Mouse (Mus musculus): ENCODE data around the gene Nfic. TPM values are rescaled to one million over a fixed set of nuclear protein-coding genes. Genes with fewer than 3 reads are reported as not detected.
A peak's percentile ranks its signal among the peaks of the same experiment; 100 is the strongest.

The Nfic gene
- total RNA-seq, 2 experiments from 2014 or later, result 40.7 to 44.6 TPM

DNA sequence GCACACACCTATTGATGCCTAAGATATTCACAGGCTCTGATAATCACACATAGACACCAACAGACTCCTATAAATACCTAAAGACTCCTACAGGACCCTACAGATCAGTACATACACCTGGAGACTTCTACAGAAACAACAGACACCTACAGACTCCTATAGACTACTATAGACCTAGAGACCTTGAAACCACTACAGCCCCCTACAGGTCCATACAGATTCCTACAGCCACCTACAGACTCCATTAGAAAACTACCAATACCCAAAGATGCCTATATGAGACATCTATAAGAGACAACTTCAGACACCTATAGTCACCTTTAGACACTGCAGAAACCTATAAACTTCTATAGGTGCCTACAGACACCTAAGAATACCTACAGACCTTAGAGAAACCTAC lies 14.4 kb downstream of the Nfic start:
- DNase-seq (ENCODE audit: extremely low spot score in 1 of 2, low spot score in 2 of 2), result no peak
- intact Hi-C loops (cut with DNase I), result no loop called here

DNA sequence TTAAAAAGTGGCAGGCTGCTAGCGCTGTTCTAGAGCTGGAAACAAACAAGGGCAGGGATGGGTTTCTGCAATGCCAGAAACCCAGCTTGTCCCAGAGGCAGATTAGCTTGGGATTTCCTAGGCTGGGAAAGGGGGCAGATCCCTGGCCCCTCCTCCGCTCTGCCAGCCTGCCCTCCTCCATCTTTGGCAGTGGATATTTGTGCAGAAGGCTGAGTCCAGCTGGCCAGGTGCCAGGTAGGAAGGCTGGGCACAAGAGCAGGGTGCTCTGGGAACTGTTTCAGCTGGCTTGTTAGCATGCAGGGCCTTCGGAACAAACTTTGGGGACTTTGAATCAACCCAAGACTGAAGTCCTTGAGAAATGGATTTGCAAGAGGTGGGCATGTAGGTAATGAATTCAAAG lies 20.0 kb downstream of the Nfic start:
- intact Hi-C loops (cut with DNase I), result no loop called here
- DNase-seq (ENCODE audit: extremely low spot score in 1 of 2, low spot score in 2 of 2), result peak; percentile 80 to 81

DNA sequence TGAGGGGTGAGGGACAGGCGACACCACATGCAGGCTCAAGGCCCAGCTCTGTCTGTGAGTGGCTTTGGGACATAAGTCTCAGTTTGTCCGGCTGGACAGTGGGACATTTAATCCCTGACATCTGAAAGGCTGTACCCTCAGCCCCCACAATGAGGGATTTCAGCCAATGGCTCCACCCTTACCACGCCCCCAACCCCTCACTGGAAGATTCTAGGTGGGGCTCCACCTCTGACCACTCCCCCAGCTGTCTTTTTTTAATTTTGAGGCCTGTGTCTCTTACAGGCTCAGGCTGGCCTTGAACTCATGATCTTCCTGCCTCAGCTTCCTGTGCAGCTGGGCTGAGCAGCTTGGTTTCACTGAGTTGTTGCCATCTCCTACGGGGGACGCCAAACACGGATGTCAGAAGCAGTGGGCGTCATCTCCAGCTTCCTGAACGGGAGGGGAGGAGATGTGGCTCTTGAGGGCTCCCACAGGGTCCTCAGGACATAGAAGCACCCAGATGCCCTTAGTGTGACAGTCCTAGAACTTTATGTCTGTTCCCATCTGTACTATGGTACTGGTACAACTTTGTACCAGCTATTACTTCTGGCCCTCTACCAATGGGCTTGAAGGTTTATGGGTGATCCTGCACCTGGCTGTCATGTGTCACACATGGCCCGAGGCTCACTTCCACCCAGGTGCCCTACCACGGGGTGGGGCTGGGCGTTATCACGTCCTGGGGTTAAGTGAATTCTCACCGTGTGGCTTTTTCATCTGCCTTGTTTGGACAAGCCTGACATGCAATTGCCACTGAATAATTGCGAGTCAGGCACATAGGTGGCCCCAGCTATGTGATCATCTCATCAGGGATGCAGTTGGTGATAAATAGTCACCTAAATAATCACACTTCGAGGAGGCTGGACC lies 20.8 kb downstream of the Nfic start:
- DNase-seq (ENCODE audit: extremely low spot score in 1 of 2, low spot score in 2 of 2), result peak in 1 of 2 experiments; percentile 43

DNA sequence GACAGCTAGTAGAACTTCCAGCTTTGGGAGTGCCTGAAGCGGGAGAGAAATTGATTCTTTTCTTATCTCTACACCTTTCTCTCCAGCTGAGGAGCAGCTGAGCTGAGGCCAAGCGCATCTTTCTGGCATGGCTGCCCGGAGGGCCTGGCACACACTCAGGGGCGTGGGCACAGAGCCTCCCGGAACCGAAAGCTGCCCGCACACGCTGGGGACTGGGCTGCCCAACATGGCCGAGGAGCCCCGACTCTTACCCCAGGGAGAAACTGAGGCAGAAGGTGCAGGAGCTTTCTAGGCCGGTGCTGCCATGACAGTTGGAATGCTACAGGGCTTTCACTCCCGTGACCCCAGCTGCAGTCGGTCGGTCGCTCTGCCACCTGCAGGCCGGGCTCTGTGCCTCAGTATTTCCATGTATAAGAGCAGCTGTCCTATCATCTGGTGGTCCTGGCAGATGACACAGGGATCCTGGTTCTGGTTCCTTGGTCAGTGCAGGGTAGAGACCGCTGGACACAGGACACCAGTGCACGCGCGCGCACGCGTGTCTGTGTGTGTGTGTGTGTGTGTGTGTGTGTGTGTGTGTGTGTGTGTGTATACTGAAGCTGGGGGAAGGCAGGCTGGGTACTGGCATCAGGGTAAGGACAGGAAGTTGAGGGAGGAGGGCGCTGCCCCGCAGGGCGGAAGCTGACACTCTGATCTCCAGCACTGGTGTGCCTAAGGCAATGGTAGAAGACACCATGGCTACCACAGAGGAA lies 21.7 kb downstream of the Nfic start:
- intact Hi-C loops (cut with DNase I), result no loop called here
- peak in 1 of 2 experiments; percentile 57 for DNase-seq (ENCODE audit: extremely low spot score in 1 of 2, low spot score in 2 of 2)

More for the DNA sequence above, 20.8 kb downstream of the Nfic start:
- intact Hi-C loops (cut with DNase I), result no loop called here

DNA sequence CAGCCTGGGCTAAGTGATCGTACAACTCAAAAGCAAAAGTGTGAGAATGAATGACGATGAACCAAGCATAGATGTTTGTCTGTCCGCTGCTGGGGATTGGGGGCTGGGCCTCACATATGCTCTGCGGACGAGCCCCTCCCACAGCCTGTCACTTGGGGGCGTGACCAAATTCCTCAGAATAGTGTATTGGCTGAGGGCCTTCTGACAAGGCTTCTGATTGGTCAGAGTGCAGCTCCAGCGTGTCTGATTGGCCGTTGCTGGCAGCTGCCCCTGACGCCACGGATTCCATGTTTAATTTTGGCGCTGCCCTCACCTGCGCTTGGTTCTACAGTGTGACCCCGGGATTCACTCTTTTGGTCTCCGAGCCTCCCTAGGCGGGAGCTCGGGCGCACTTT lies 22.6 kb downstream of the Nfic start:
- DNase-seq (ENCODE audit: extremely low spot score in 1 of 2, low spot score in 2 of 2), result peak; percentile 96
- intact Hi-C loops (cut with DNase I), result no loop called here

DNA sequence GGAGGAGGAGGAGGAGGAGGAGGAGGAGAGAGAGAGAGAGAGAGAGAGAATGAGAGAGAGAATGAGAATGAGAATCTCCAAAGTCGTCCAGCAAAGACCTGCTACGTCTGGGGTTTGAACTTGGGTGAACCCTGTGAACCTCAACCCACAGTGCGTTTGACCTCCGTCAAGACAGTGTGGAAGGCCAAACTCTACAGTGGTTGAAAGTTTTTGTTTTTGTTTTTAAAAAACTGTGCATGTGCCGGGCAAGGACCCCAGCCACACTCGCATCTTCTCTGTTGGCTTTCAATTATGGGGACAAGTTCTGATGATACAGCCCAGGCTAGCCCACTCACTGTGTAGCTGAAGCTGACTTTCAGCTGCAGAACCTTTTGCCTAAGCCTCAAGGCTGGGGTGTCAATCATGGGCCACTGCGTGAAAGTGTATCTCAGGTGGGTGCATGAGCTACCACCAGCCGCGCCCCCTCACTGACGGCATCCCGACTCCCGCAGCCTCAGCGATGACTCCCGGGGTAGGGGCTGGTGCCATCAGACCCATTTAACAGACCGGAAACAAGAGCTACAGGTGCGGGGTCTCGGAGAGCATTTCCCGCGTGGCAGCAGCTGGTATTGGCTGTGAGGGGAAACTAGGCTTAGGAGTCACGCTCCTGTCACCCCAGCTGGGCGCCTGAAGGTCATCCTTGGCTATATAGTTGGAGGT lies 23.1 kb downstream of the Nfic start:
- DNase-seq (ENCODE audit: extremely low spot score in 1 of 2, low spot score in 2 of 2), result peak in 1 of 2 experiments; percentile 54
- intact Hi-C loops (cut with DNase I), result no loop called here

DNA sequence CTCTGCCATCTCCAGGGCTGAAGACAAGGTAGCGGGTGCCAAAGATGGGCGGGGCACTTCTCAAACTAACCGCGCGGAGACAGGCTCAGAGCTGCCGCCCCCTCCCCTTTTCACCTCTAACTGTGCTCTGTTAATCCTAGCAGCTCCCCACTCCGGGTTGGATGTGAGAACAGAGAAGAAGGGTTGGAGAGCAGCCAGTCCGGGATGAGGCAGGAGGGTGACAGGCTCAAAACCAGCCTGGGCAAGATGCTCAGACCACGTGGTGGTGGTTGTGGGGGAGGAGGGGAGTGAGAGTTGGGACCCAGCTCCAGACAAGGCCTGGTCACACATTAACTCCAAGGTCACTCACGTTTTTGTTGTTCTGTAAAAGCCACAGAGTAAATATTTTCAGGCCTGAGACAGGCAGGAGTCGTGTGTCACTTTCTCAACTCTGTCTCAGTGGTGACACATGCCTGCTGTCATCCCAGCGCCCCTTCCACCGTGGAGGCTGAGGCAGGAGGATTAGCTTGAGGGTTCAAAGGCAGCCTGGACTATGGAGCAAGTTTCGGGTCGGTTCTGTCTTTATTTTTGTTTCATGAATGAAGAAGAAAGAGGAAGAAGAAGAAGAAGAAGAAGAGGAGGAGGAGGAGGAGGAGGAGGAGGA lies 23.8 kb downstream of the Nfic start:
- intact Hi-C loops (cut with DNase I), result no loop called here
- peak in 1 of 2 experiments; percentile 75 for DNase-seq (ENCODE audit: extremely low spot score in 1 of 2, low spot score in 2 of 2)

DNA sequence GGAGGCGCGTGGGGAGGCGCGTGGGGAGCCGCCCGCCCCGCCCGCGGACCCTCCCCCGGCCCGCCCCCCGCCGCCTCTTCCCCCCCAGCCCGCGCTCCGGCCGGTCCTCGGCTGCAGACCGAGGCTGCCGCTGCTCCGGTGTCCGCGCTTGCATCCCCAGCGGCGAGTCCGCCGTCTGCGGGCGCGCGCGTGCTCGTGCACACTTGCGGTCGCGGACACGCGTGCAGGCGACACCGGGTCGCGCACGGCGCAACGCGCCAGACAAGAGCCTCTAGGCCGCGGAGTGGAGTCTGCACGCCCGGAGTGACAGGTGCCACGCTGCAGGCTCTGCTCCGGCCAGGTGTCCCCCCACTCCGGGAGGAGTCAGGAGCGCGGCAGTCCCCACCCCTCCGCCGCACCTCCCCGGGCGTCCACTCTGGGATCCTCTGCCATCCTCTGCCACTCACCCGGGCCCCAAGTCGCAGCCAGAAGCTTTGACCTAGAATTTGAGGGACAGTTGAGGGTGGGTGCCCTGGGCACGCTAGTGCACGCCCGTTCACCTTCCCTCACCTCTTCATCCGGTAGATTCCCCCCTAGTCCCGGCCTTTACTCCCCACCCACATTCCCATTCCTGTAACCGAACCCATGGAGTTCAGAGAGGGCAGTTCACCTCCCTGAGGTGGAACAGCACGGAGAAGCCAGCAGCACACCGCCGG lies 24.5 kb downstream of the Nfic start:
- intact Hi-C loops (cut with DNase I), result no loop called here
- peak in 1 of 2 experiments; percentile 86 for DNase-seq (ENCODE audit: extremely low spot score in 1 of 2, low spot score in 2 of 2)

DNA sequence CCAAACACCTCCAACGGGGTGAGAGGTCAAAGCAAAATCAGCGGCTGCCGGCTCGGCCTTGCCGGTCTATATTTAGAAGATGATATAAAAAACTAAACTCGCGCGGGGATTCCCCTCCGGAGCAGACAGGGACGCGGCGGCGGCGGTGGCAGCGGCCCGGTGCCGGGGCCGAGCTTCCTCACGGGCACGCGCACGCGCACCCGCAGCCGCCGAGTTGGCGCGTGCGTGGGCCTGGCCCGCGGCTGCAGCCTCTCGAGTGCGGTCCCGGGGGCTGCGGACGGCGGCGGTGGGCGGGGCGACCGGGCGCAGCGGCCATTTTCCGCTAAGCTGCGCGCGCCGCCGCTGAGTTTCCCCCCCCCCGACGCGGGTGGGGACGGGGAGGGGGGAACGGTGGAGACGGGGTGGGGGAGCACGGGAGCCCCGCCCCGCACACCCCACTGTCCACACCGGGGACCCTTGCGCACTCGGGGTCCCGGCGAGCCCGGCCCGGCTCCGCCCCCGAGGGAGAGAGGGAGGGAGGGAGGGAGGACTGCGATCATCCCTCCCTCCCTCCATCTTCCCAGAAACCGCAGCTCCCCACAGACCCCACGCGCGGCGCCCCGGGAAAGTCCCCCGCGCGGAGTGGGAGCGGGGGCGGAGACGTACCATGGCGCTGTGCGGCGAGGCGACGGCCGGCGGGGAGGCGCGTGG lies 25.1 kb downstream of the Nfic start:
- intact Hi-C loops (cut with DNase I), result no loop called here
- DNase-seq (ENCODE audit: extremely low spot score in 1 of 2, low spot score in 2 of 2), result peak in 1 of 2 experiments; percentile 91

DNA sequence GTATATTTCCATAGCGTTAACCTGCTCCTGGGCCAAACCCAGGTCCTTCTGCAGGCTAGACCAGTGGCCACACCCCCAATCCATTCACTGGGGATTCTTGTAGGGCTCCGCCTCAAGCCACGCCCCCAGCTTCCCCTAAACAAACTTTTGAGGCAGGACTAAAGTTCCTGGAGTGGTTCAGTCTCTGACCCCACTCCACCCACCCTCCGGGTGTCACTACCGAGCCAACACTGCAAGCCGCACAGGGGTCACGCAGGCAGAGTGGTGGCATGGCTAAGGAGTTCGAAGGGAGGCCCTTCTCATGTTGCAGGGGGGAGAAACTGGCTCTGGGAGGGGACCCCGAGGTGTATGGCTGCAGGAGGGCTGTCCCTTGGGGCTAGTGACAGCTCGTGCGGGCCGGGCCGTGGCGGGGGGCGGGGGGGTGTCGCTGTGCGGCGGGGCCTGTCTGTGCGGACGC lies 25.8 kb downstream of the Nfic start:
- peak in 1 of 2 experiments; percentile 92 for DNase-seq (ENCODE audit: extremely low spot score in 1 of 2, low spot score in 2 of 2)
- intact Hi-C loops (cut with DNase I), result no loop called here

DNA sequence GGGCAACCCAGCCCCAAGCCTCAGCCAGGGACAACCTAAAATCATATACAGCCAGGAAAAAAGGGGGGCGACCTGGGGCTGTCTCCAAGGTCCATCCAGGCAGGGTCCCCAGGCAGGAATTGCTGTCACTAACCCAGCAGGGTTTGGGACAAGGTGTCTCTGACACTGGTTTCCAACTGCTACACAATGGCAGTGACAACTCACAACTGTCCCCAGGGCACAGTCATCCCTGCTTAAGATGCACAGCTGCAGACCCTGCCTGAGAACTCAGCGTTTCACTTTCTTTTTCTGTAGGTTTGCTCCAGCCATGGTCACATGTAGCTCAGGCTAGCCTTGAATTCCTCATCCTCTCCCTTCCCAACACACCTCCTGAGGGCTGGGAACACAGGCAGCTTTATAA lies 26.3 kb downstream of the Nfic start:
- intact Hi-C loops (cut with DNase I), result no loop called here
- peak in 1 of 2 experiments; percentile 23 for DNase-seq (ENCODE audit: extremely low spot score in 1 of 2, low spot score in 2 of 2)

DNA sequence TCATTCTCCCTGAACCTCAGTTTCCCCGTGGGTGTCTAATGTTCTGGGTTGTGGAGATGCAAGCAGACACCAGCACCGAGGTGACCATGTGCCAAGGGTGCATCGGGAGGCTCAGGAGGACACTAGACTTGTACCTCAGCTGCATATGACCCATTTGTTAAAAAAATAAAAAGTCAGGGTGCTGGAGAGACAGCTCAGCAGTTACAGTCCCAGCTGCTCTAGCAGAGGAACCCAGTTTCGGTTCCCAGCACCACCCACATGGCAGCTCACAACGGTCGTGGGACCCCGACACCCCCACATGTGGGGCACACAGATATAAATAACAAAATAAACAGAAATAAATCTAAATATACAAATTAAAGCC lies 26.9 kb downstream of the Nfic start:
- intact Hi-C loops (cut with DNase I), result no loop called here
- DNase-seq (ENCODE audit: extremely low spot score in 1 of 2, low spot score in 2 of 2), result peak in 1 of 2 experiments; percentile 22

DNA sequence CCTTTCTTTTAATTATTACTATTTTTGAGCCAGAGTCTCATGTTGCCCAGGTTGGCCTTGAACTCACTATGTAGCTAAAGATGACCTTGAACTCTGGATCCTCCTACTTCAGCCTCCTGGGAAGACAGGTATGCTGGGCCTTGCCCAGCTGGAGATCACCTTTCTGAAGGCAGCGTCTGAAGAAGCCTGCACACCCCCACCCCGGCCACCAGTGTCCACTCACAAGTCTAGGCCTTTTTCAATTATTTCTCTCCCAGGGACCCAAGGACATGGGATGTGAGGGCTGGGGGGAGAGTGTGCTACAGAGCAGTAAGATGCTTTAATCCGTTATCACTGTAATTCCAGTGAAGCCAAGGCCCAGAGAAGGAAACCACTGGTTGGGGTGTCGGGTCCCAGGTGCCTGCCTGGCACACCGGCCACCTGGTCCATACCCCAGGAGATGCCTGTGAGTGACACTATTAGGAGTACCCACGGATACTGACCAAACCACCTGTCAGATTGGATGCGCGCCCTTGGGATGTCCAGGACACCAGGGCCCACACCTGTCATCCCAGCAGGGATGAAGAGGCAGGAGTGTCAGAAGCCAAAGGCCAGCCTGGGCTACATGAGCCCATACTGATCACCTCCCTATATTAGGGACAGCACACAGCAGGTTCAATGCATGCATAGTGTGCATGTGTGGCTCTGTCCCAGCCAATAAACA lies 27.5 kb downstream of the Nfic start:
- DNase-seq (ENCODE audit: extremely low spot score in 1 of 2, low spot score in 2 of 2), result peak in 1 of 2 experiments; percentile 50
- intact Hi-C loops (cut with DNase I), result no loop called here

DNA sequence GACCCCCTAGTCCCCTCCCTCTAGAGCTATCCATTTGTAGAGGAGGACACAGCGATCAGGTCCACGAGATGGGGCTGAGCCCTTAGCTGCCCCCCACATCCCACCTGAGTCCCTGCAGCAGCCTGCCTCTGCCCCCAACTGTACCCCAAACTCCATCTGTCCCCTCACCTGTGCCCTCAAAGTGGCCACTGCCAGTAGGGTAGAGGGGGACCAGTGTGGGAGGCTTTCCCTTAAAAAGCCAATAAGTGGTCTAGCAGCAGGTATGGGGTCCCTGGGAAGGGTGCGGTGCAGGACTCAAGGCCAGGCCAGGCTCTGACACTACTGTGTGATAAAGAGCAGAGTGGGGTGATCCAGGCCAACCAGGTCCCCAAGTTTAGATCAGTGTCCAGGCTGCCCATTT lies 28.1 kb downstream of the Nfic start:
- intact Hi-C loops (cut with DNase I), result no loop called here
- peak in 1 of 2 experiments; percentile 20 for DNase-seq (ENCODE audit: extremely low spot score in 1 of 2, low spot score in 2 of 2)

DNA sequence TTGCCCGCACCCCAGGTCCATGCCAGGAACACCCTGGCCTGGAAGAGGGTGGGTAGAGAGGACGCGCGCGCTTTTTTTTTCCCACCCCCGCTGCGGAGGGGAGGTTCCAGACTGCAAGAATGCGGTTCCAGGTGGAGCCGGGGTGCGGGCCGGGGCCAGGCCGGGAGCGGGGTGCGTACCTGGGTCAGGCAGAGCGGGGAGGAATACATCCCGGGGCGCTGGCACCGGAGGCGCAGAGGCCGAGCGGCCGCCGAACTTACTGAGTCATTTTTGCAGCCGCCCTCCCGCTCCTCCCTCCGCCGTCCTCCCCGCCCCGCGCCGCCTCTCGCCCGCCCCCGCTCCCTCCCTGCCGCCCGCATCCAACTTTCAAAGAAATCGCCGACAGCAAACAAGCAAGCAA lies 28.5 kb downstream of the Nfic start:
- intact Hi-C loops (cut with DNase I), result no loop called here
- peak in 1 of 2 experiments; percentile 82 for DNase-seq (ENCODE audit: extremely low spot score in 1 of 2, low spot score in 2 of 2)

DNA sequence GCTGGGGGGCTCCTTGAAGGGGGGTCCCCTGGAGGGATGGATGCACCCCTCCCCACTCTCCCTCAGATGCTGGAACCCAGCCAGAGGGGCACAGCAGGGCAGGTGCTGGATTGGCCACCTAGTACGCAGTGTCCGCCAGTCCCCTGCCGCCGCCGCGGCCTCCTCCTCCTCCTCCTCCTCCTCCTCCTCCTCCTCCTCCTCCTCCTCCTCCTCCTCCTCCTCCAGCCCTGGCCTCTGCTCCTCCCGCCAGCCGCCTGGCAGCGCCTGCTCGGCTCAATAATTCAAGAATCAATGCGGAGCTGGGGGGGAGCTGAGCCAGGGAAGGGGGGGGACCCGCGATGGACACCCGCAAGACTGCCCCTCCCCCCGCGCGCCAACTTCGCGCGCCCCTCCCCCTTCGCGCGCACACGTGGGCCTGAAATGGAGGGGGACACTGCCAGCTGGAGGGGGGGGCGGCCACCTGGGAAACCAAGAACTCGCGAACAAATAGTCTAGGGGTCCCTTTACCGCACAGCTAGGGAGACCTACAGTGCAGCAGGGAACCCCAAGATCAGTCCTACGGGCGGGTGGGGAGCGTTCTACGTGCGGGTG lies 29.3 kb downstream of the Nfic start:
- intact Hi-C loops (cut with DNase I), result no loop called here

More for the DNA sequence above, 29.3 kb downstream of the Nfic start:
- peak in 1 of 2 experiments; percentile 72 for DNase-seq (ENCODE audit: extremely low spot score in 1 of 2, low spot score in 2 of 2)
